Mouse (Mus musculus): ENCODE measurements around the gene Prnd. TPM values are rescaled to one million over a fixed set of nuclear protein-coding genes. Genes with fewer than 3 reads are reported as not detected.

The Prnd gene
- polyA plus RNA-seq, 1 experiment from 2014 or later = 8.1 TPM

GRCm38 (mm10) chr2:131956336-131957256 lies 5.9 kb downstream of the Prnd start:
- Histone ChIP-seq H3K4me3 (no peak overlapping the region), H3K4me2 (replicated peaks) (no peak overlapping the region), H3K4me1 (0 out of 2 replicates have a peak, but pooled peaks cover 4% of the 10 kb centered on the region), H3K27ac (replicated peaks) (no peak overlapping the region), H3K36me3 (no peaks in the 10 kb centered on the region), H3K27me3 (peaks cover 33% of the 10 kb centered on the region), H3K9ac (replicated peaks) (no peak overlapping the region), H3K9me3 (no peaks in the 10 kb centered on the region)
- no peak for ATAC-seq (ENCODE audit: low FRiP score, low read depth)
- 89% methylated on average over 7 of the region's 7 CpGs for WGBS

GRCm38 (mm10) chr2:131957731-131958222 lies 7.1 kb downstream of the Prnd start:
- WGBS = 57% methylated on average over 9 of the region's 9 CpGs
- ATAC-seq (ENCODE audit: low FRiP score, low read depth) = no peak
- H3K4me2 ChIP-seq (replicated peaks) = no peak overlapping the region

GRCm38 (mm10) chr2:131961671-131962070 lies 11.0 kb downstream of the Prnd start:
- 57% methylated on average over 2 of the region's 2 CpGs for WGBS
- H3K36me3 ChIP-seq = no peaks in the 10 kb centered on the region
- H3K27me3 ChIP-seq = no peaks in the 10 kb centered on the region
- H3K9me3 ChIP-seq = 0 out of 2 replicates have a peak, but pooled peaks cover 3% of the 10 kb centered on the region
- H3K4me1 ChIP-seq = no peaks in the 10 kb centered on the region
- ATAC-seq (ENCODE audit: low FRiP score, low read depth) = no peak
- H3K4me3 ChIP-seq = no peak overlapping the region
- no peak overlapping the region for H3K4me2 ChIP-seq (replicated peaks)
- no peak overlapping the region for H3K27ac ChIP-seq (replicated peaks)
- H3K9ac ChIP-seq (replicated peaks) = no peak overlapping the region

More at GRCm38 (mm10) chr2:131957731-131958222, 7.1 kb downstream of the Prnd start:
- Histone ChIP-seq H3K27ac (replicated peaks) (no peak overlapping the region), H3K9me3 (0 out of 2 replicates have a peak, but pooled peaks cover 3% of the 10 kb centered on the region), H3K4me1 (0 out of 2 replicates have a peak, but pooled peaks cover 4% of the 10 kb centered on the region), H3K9ac (replicated peaks) (no peak overlapping the region), H3K27me3 (peaks cover 21% of the 10 kb centered on the region), H3K4me3 (no peak overlapping the region), H3K36me3 (no peaks in the 10 kb centered on the region)

GRCm38 (mm10) chr2:131970597-131970996 lies 19.9 kb downstream of the Prnd start:
- no peak overlapping the region for H3K27ac ChIP-seq (replicated peaks)
- H3K36me3 ChIP-seq = no peaks in the 10 kb centered on the region
- no peak overlapping the region for H3K4me2 ChIP-seq (replicated peaks)
- ATAC-seq (ENCODE audit: low FRiP score, low read depth) = no peak
- H3K9me3 ChIP-seq = no peaks in the 10 kb centered on the region
- no peaks in the 10 kb centered on the region for H3K4me1 ChIP-seq
- 95% methylated on average over 2 of the region's 2 CpGs for WGBS
- H3K27me3 ChIP-seq = no peaks in the 10 kb centered on the region
- H3K4me3 ChIP-seq = no peak overlapping the region
- no peak overlapping the region for H3K9ac ChIP-seq (replicated peaks)

GRCm38 (mm10) chr2:131971098-131971497 lies 20.4 kb downstream of the Prnd start:
- no peak for ATAC-seq (ENCODE audit: low FRiP score, low read depth)
- H3K4me1 ChIP-seq = no peaks in the 10 kb centered on the region
- no peak overlapping the region for H3K4me2 ChIP-seq (replicated peaks)
- H3K9me3 ChIP-seq = no peaks in the 10 kb centered on the region
- 79% methylated on average over 4 of the region's 4 CpGs for WGBS
- H3K27me3 ChIP-seq = no peaks in the 10 kb centered on the region
- H3K27ac ChIP-seq (replicated peaks) = no peak overlapping the region
- no peak overlapping the region for H3K9ac ChIP-seq (replicated peaks)
- no peaks in the 10 kb centered on the region for H3K36me3 ChIP-seq
- no peak overlapping the region for H3K4me3 ChIP-seq

- H3K4me2 ChIP-seq (replicated peaks) = no peak overlapping the region
- ATAC-seq (ENCODE audit: low FRiP score, low read depth) = no peak
- H3K4me1 ChIP-seq = no peaks in the 10 kb centered on the region
- H3K27ac ChIP-seq (replicated peaks) = no peak overlapping the region
- H3K9ac ChIP-seq (replicated peaks) = no peak overlapping the region
- no peak overlapping the region for H3K4me3 ChIP-seq
- no peaks in the 10 kb centered on the region for H3K36me3 ChIP-seq
- 66% methylated on average over 3 of the region's 3 CpGs for WGBS
- no peaks in the 10 kb centered on the region for H3K9me3 ChIP-seq
- no peaks in the 10 kb centered on the region for H3K27me3 ChIP-seq
Measured at GRCm38 (mm10) chr2:131976663-131977062, 26.0 kb downstream of the Prnd start.

GRCm38 (mm10) chr2:131980866-131981265 lies 30.2 kb downstream of the Prnd start:
- 41% methylated on average over 9 of the region's 9 CpGs for WGBS
- Histone ChIP-seq H3K27ac (replicated peaks) (no peak overlapping the region), H3K9me3 (no peaks in the 10 kb centered on the region), H3K4me3 (no peak overlapping the region), H3K4me2 (replicated peaks) (no peak overlapping the region), H3K4me1 (no peaks in the 10 kb centered on the region), H3K36me3 (no peaks in the 10 kb centered on the region), H3K9ac (replicated peaks) (no peak overlapping the region), H3K27me3 (no peaks in the 10 kb centered on the region)
- no peak for ATAC-seq (ENCODE audit: low FRiP score, low read depth)

GRCm38 (mm10) chr2:131982546-131983196 lies 32.0 kb downstream of the Prnd start:
- Histone ChIP-seq H3K27ac (replicated peaks) (no peak overlapping the region), H3K9ac (replicated peaks) (no peak overlapping the region), H3K36me3 (no peaks in the 10 kb centered on the region), H3K4me1 (no peaks in the 10 kb centered on the region), H3K4me3 (no peak overlapping the region), H3K4me2 (replicated peaks) (no peak overlapping the region), H3K9me3 (no peaks in the 10 kb centered on the region), H3K27me3 (no peaks in the 10 kb centered on the region)
- WGBS = 24% methylated on average over 6 of the region's 6 CpGs
- ATAC-seq (ENCODE audit: low FRiP score, low read depth) = peak; percentile 58; the same call in 1 of the 2 replicates

- H3K4me3 ChIP-seq = no peak overlapping the region
- no peak overlapping the region for H3K9ac ChIP-seq (replicated peaks)
- H3K4me2 ChIP-seq (replicated peaks) = no peak overlapping the region
- H3K9me3 ChIP-seq = no peaks in the 10 kb centered on the region
- no peak overlapping the region for H3K27ac ChIP-seq (replicated peaks)
- no peaks in the 10 kb centered on the region for H3K4me1 ChIP-seq
- WGBS = 57% methylated on average over 3 of the region's 3 CpGs
- H3K36me3 ChIP-seq = no peaks in the 10 kb centered on the region
- no peaks in the 10 kb centered on the region for H3K27me3 ChIP-seq
- no peak for ATAC-seq (ENCODE audit: low FRiP score, low read depth)
Measured at GRCm38 (mm10) chr2:131987950-131988349, 37.3 kb downstream of the Prnd start.

GRCm38 (mm10) chr2:131988550-131988949 lies 37.9 kb downstream of the Prnd start:
- H3K9me3 ChIP-seq = no peaks in the 10 kb centered on the region
- no peaks in the 10 kb centered on the region for H3K36me3 ChIP-seq
- WGBS = 79% methylated on average over 2 of the region's 2 CpGs
- no peaks in the 10 kb centered on the region for H3K27me3 ChIP-seq
- no peak for ATAC-seq (ENCODE audit: low FRiP score, low read depth)
- H3K9ac ChIP-seq (replicated peaks) = no peak overlapping the region
- no peak overlapping the region for H3K27ac ChIP-seq (replicated peaks)
- peaks cover 4% of the 10 kb centered on the region for H3K4me1 ChIP-seq
- H3K4me3 ChIP-seq = no peak overlapping the region
- no peak overlapping the region for H3K4me2 ChIP-seq (replicated peaks)

- no peak overlapping the region for H3K4me2 ChIP-seq (replicated peaks)
- 81% methylated on average over 2 of the region's 2 CpGs for WGBS
- no peak overlapping the region for H3K4me3 ChIP-seq
- no peak overlapping the region for H3K9ac ChIP-seq (replicated peaks)
- H3K36me3 ChIP-seq = peaks cover 34% of the 10 kb centered on the region
- H3K27ac ChIP-seq (replicated peaks) = no peak overlapping the region
- H3K4me1 ChIP-seq = peaks cover 12% of the 10 kb centered on the region
- ATAC-seq (ENCODE audit: low FRiP score, low read depth) = no peak
- H3K9me3 ChIP-seq = no peaks in the 10 kb centered on the region
- no peaks in the 10 kb centered on the region for H3K27me3 ChIP-seq
Measured at GRCm38 (mm10) chr2:131992487-131992886, 41.8 kb downstream of the Prnd start.

GRCm38 (mm10) chr2:131993151-131993550 lies 42.5 kb downstream of the Prnd start:
- Histone ChIP-seq H3K4me2 (replicated peaks) (no peak overlapping the region), H3K9me3 (no peaks in the 10 kb centered on the region), H3K9ac (replicated peaks) (no peak overlapping the region), H3K36me3 (peaks cover 40% of the 10 kb centered on the region), H3K27ac (replicated peaks) (no peak overlapping the region), H3K4me3 (no peak overlapping the region), H3K27me3 (no peaks in the 10 kb centered on the region), H3K4me1 (peaks cover 12% of the 10 kb centered on the region)
- WGBS = 78% methylated on average over 4 of the region's 4 CpGs
- ATAC-seq (ENCODE audit: low FRiP score, low read depth) = no peak
